Mouse (Mus musculus) kidney, embryonic 14.5 days (tissue): ENCODE results near the gene Rtn4. TPM values are rescaled to one million over a fixed set of nuclear protein-coding genes. Genes with fewer than 3 reads are reported as not detected.

Source experiments
- ATAC-seq: fragments of 200-750 bp; cut with Nextera tagmentation; 2 replicates; pipeline ENCODE4 v1.8.0; 2017; ENCODE audit warnings: moderate number of reproducible peaks, mild to moderate bottlenecking, moderate TSS enrichment, moderate library complexity; ENCODE audit not compliant: low FRiP score, low TSS enrichment
- H3K27ac ChIP-seq: fragments of 300-500 bp; sonication (generic); 2 replicates; pipeline ENCODE4 v1.5.1; 2014; ENCODE audit warnings: low read depth, mild to moderate bottlenecking, low read length, moderate library complexity, mixed read lengths
- H3K27me3 ChIP-seq: fragments of 300-500 bp; sonication (generic); 2 replicates; pipeline ENCODE4 v1.6.1; 2014; ENCODE audit warnings: mild to moderate bottlenecking, low read length; ENCODE audit not compliant: control insufficient read depth, insufficient read depth
- H3K36me3 ChIP-seq: fragments of 300-500 bp; sonication (generic); 2 replicates; pipeline ENCODE4 v1.6.1; 2014; ENCODE audit warnings: low read length, mixed read lengths; ENCODE audit not compliant: control insufficient read depth, insufficient read depth
- H3K4me1 ChIP-seq: fragments of 300-500 bp; sonication (generic); 2 replicates; pipeline ENCODE4 v1.6.1; 2014; ENCODE audit warnings: low read length, mixed read lengths; ENCODE audit not compliant: control insufficient read depth, insufficient read depth
- H3K4me2 ChIP-seq: fragments of 300-500 bp; sonication (generic); replicated peaks from 2 replicates; pipeline ENCODE4 v1.6.1; 2014; ENCODE audit warnings: low read depth, mild to moderate bottlenecking, low read length
- H3K4me3 ChIP-seq: fragments of 300-500 bp; sonication (generic); 2 replicates; pipeline ENCODE4 v1.5.1; 2014; ENCODE audit warnings: mild to moderate bottlenecking, low read length
- H3K9ac ChIP-seq: fragments of 300-500 bp; sonication (generic); 2 replicates; pipeline ENCODE4 v1.6.1; 2014; ENCODE audit warnings: low read depth, mild to moderate bottlenecking, low read length, moderate library complexity
- H3K9me3 ChIP-seq: fragments of 300-500 bp; sonication (generic); 2 replicates; pipeline ENCODE4 v1.6.1; 2016; ENCODE audit warnings: low read length; ENCODE audit not compliant: control insufficient read depth
- WGBS: fragments of 180-500 bp; shearing (Covaris S2); extraction: QIAGEN DNeasy Blood & Tissue Kit; methylation state at CpG from one replicate; pipeline ENCODE4 v1.1.7; 2014; 5-methylcytosine and 5-hydroxymethylcytosine counted together
- polyA plus RNA-seq: library from polyadenylated mRNA; unstranded; fragments of >200 nt; fragmentation: Nextera tagmentation; extraction: Ambion mirVana; gene quantifications from 2 replicates; pipeline ENCODE4 v1.2.1, GENCODE M21; 2014

Gene Rtn4
- polyA plus RNA-seq, 1 experiment from 2014 or later: 42.2 TPM

DNA sequence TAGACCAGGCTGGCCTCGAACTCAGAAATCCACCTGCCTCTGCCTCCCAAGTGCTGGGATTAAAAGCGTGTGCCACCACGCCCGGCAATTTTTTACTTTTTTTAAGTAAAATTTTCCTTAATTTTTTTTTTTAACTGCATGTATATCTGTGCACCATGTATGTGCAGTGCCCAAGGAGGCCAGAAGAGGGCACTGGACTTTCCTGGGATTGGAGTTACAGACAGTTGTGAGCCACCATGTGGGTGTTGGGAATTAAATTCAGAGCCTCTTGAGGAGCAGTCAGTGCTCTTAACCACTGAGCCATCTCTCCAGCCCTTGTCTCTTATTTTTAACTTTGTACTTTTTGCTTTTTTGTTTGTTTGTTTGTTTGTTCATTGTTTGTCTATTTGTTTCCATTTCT is 16.0 kb upstream of the Rtn4 start:
- no peak for ATAC-seq
- Histone ChIP-seq H3K9me3 (no peaks in the 10 kb centered on the region), H3K4me1 (no peaks in the 10 kb centered on the region), H3K4me2 (no peak overlapping the region), H3K27ac (no peak overlapping the region), H3K9ac (no peak overlapping the region), H3K4me3 (no peak overlapping the region), H3K27me3 (no peaks in the 10 kb centered on the region), H3K36me3 (no peaks in the 10 kb centered on the region)
- 99% methylated on average over 4 of the region's 4 CpGs for WGBS

DNA sequence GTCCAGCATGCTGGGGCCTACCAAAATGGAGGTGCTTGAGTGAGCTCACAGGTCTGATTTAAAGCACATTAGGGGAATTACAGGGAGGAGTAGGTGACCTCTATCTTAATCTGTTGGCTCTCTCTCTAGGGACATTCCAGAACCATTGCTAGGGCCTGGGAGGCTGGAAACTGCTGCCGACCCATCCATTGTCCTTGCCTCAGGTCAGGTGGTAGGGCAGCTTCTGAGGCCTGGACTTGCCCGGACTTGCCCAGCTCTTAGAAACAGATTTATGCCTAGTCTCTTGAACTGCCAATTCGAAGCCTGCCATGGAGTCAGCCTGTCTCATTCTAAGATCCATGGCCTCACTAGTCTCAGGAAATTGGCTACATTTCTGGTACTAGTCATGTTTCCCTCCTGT is 12.8 kb upstream of the Rtn4 start:
- Histone ChIP-seq H3K9me3 (no peaks in the 10 kb centered on the region), H3K27me3 (no peaks in the 10 kb centered on the region), H3K36me3 (no peaks in the 10 kb centered on the region), H3K4me3 (no peak overlapping the region), H3K4me2 (no peak overlapping the region), H3K27ac (no peak overlapping the region), H3K4me1 (no peaks in the 10 kb centered on the region), H3K9ac (no peak overlapping the region)
- ATAC-seq: no peak
- WGBS: 59% methylated on average over 3 of the region's 3 CpGs

DNA sequence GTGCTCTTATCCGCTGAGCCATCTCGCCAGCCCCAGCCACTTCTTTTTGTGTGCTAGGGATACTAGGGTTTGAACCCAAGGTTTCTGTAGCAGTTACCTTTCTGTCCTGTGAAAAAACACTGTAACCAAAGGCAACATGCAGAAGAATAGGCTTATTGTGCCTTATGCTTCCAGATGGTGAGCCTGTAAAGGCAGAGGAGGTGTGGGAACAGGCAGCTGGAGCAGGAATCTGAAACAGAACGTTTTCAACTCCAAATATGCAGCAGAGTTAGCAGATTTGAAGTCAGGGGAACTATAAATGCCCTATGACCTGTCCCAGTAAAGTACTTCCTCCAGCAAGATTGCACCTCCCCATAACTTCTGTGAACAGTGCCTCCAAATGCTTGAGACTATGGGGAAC is 12.0 kb upstream of the Rtn4 start:
- H3K27ac ChIP-seq: no peak overlapping the region
- H3K9me3 ChIP-seq: no peaks in the 10 kb centered on the region
- H3K27me3 ChIP-seq: no peaks in the 10 kb centered on the region
- no peak overlapping the region for H3K9ac ChIP-seq
- H3K4me2 ChIP-seq: no peak overlapping the region
- no peak for ATAC-seq
- H3K36me3 ChIP-seq: no peaks in the 10 kb centered on the region
- 87% methylated on average over 3 of the region's 3 CpGs for WGBS
- no peaks in the 10 kb centered on the region for H3K4me1 ChIP-seq
- no peak overlapping the region for H3K4me3 ChIP-seq

DNA sequence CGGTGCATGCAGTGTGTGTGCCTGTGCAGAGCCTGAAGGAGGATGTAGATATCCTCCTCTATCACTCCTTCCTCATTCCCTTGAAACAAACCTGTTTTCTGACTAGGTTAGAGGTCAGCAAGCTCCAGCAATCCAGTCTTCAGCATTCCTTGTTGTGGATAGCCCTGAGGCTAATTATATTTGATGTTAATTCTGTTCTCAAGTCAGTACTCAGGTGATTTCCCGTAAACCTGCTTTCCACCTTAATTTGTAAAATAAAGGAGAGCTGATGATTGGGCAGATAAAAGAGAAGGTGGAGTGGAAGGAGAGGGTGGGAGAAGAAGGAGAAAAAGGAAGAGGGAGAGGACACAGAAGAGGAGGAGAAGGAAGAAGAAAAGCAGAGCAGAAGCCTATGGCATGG is 8.5 kb upstream of the Rtn4 start:
- Histone ChIP-seq H3K9ac (no peak overlapping the region), H3K27me3 (no peaks in the 10 kb centered on the region), H3K4me1 (no peaks in the 10 kb centered on the region), H3K27ac (no peak overlapping the region), H3K36me3 (no peaks in the 10 kb centered on the region), H3K4me2 (no peak overlapping the region), H3K4me3 (no peak overlapping the region), H3K9me3 (no peaks in the 10 kb centered on the region)
- ATAC-seq: no peak
- WGBS: 71% methylated on average over 2 of the region's 2 CpGs

DNA sequence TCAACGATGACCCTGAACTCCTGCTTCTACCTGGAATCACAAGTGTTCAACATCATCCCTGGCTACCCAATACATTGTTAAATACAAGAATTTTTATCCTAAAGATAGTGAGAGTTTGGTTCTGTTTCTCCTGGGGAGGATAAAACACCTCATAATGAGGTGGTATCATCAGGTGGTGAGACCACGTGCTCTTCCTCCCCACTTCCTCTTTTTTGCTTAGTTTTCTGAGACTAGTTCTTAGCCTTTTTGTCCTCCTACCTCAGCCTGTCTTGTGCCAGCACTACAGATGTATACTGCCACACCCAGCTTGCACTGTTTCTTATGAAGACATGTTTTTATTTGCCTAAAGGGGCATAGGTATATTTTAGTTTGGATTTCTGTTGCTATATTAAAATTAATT is 6.6 kb upstream of the Rtn4 start:
- WGBS: 84% methylated on average over 2 of the region's 2 CpGs

DNA sequence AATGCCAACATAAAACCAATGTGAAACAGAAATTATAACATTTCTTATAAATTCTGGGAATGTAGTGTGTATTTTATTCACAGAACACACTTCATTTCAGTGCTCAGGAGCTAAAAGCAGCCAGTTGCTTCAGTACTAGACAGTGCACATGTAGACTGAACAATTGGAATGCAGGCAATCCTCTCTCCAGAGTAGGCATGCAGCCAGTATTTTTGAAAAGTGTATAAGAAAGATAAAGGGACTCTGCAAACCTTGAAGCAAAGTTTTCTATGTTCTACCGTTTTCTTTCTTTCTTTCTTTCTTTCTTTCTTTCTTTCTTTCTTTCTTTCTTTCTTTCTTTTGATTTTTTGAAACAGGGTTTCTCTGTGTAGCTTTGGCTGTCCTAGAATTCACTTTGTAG is 1.2 kb upstream of the Rtn4 start:
- Histone ChIP-seq H3K9ac (no peak overlapping the region), H3K4me2 (no peak overlapping the region), H3K36me3 (no peaks in the 10 kb centered on the region), H3K4me1 (no peaks in the 10 kb centered on the region), H3K4me3 (no peak overlapping the region), H3K9me3 (no peaks in the 10 kb centered on the region), H3K27me3 (no peaks in the 10 kb centered on the region), H3K27ac (no peak overlapping the region)
- WGBS: 88% methylated on average over 1 of the region's 1 CpGs
- ATAC-seq: no peak

More for the DNA sequence above, 6.6 kb upstream of the Rtn4 start:
- Histone ChIP-seq H3K9ac (no peak overlapping the region), H3K4me2 (no peak overlapping the region), H3K27me3 (no peaks in the 10 kb centered on the region), H3K4me1 (no peaks in the 10 kb centered on the region), H3K36me3 (no peaks in the 10 kb centered on the region), H3K9me3 (no peaks in the 10 kb centered on the region), H3K4me3 (no peak overlapping the region), H3K27ac (no peak overlapping the region)
- no peak for ATAC-seq

DNA sequence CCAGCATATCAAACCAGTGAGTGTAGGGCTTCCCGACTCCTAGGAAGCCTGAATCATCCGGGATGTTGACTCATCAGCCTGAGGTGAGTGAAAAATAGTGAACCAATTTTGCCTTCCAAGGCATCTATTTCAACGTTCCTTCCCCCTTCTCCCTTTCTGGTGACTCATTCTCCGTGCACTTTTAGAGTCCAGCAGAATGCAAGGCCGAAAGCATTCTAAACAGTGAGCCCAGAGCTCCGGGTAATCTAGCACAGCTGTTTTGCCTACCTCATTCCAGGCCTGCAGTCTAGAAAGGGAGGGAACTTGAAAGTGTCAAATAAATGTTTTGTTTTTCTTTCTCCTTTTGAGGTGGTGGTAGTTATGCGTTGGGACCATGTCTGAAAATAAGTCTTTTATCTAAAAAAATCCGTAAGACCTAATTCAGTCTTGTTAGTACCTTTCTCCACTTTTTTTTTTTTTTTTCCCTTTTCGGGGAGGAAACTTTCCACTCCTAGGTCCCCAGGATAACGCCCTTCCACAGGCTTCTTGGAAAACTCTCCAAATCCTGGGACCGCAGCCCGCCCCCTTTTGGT is 550 bp upstream of the Rtn4 start:
- Histone ChIP-seq H3K36me3 (no peaks in the 10 kb centered on the region; the same call in 1 of the 2 replicates), H3K9ac (no peak overlapping the region), H3K27me3 (no peaks in the 10 kb centered on the region), H3K9me3 (no peaks in the 10 kb centered on the region), H3K27ac (peak overlapping the region; percentile 8; the same call in 1 of the 2 replicates), H3K4me1 (no peaks in the 10 kb centered on the region), H3K4me2 (peak overlapping the region; percentile 28), H3K4me3 (peak overlapping the region; percentile 92; the same call in 1 of the 2 replicates)
- ATAC-seq: no peak
- WGBS: 17% methylated on average over 12 of the region's 12 CpGs

DNA sequence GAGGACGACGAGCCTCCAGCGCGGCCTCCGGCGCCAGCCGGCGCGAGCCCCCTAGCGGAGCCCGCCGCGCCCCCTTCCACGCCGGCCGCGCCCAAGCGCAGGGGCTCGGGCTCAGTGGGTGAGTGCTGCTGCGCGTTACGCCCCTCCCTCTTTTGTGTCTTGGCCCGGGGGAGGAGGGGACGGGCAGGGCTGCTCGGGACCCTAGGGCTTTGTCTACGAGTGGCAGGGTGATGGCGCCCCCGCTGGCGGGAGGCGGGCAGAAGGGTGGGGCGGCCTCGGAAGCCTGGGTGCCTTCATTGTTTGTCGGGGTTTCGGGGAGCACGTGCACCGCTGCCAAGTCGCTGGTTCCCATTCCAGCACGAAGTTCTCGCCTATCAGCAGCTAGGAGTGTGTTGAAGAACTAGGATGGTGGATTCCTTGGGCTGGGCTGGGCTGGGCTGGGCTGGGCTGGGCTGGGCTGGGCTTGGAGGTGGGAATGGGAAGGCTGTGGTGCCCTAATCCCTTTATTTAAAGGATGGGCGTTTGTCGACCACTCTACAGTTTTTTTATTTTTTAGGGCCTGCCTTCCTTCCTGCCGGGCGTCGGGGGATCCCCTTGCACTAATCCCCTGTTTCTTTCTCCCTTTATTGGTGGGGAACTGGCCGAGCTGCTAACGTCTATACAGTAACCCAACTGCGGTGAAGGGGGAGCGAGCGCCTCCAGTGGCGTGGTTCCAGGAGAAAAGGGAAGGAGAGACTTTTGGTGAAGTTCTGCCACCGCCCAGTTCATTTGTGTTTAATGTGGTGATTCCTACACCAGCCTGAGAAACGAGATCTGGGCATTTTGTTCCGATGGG is 1.0 kb downstream of the Rtn4 start:
- Histone ChIP-seq H3K4me1 (0 out of 2 replicates have a peak, but pooled peaks cover 3% of the 10 kb centered on the region), H3K27ac (peak overlapping the region; percentile 92), H3K9me3 (no peaks in the 10 kb centered on the region), H3K36me3 (no peaks in the 10 kb centered on the region; the same call in 1 of the 2 replicates), H3K4me2 (peak overlapping the region; percentile 47), H3K9ac (peak overlapping the region; percentile 92), H3K27me3 (no peaks in the 10 kb centered on the region), H3K4me3 (peak overlapping the region; percentile 92)
- under 1% methylated on average over 40 of the region's 53 CpGs for WGBS
- ATAC-seq: peak; percentile 92

DNA sequence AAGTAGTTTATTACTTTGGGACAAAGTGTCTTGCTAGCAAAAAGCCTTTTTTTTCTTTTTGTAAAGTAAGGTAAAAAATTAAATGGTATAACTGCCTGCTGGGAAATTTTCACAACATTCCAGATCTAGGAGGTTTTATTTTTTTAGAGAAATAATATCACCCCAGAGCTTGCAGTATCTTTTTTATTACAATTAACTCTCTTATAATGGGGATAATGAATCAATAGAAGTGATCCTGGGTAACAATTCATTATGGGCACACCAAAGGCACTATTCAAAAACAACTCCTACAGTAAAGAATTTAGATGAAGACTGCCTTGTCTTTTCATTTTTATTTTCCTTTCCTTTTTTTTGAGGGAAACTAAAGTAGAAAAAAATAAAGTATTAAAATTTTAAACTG is 2.0 kb downstream of the Rtn4 start:
- H3K27ac ChIP-seq: no peak overlapping the region
- H3K4me2 ChIP-seq: peak overlapping the region; percentile 47
- no peaks in the 10 kb centered on the region for H3K27me3 ChIP-seq
- peak overlapping the region; percentile 92; the same call in 1 of the 2 replicates for H3K4me3 ChIP-seq
- H3K9me3 ChIP-seq: no peaks in the 10 kb centered on the region
- no peaks in the 10 kb centered on the region; the same call in 1 of the 2 replicates for H3K36me3 ChIP-seq
- H3K4me1 ChIP-seq: 0 out of 2 replicates have a peak, but pooled peaks cover 3% of the 10 kb centered on the region
- no peak overlapping the region for H3K9ac ChIP-seq
- no peak for ATAC-seq
